Mouse (Mus musculus): ENCODE measurements around the gene Med19. TPM values are rescaled to one million over a fixed set of nuclear protein-coding genes. Genes with fewer than 3 reads are reported as not detected.

The Med19 gene
- polyA plus RNA-seq, 1 experiment from 2014 or later = 55.4 TPM

DNA sequence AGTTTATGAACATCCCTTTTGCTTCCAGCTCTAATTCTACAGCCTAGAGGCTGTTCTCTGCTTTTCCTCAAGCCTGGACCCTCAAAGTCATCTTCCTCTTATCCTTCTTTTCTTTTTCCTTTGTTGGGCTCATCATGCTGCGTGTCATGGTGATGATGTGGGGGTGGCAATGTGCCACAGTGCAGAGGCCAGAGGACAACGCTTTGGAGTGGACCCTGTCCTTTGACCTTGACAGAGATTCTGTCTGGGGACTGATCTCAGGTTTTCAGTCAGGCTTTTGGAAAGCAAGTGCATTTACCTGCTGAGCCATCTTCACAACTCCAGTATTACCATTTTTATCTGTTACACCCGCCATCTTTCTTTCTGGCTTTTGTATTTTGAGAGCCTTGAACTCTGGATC, 53.0 kb downstream of the Med19 start:
- Histone ChIP-seq H3K4me1 (ENCODE audit: control insufficient read depth, insufficient read depth, low read length) (peaks cover 12% of the 10 kb centered on the region), H3K4me3 (ENCODE audit: low read depth, low read length) (no peak overlapping the region), H3K4me2 (ENCODE audit: low read depth, severe bottlenecking) (no peak overlapping the region), H3K9me3 (ENCODE audit: control insufficient read depth, low read length) (no peaks in the 10 kb centered on the region), H3K27ac (replicated peaks; ENCODE audit: low read depth, low read length) (no peak overlapping the region), H3K36me3 (ENCODE audit: control insufficient read depth, insufficient read depth, low read length) (no peaks in the 10 kb centered on the region; the same call in 1 of the 2 replicates), H3K9ac (ENCODE audit: low read length) (no peak overlapping the region), H3K27me3 (ENCODE audit: control insufficient read depth, insufficient read depth, low read length) (no peaks in the 10 kb centered on the region)
- DNase-seq (ENCODE audit: low spot score) = no peak
- 80% methylated on average over 3 of the region's 3 CpGs for WGBS
- no peak for ATAC-seq (ENCODE audit: insufficient number of reproducible peaks, low FRiP score, low TSS enrichment, low read depth)

DNA sequence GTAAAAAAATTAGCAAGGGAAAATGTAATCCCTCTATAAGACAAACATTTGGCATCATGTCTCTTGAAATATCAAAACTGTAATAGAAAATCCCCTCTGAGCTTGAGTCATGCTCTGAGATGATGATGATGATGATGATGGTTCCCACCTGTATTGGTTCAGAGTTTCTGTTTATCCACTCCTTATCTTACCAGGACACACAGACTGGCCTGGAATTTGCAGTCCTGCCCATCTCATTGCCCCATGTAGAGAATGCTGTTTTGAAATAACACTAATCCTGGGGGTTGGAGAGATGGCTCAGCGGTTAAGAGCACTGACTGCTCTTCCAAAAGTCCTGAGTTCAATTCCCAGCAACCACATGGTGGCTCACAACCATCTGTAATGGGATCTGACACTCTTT, 54.2 kb downstream of the Med19 start:
- ATAC-seq (ENCODE audit: insufficient number of reproducible peaks, low FRiP score, low TSS enrichment, low read depth) (no peak), DNase-seq (ENCODE audit: low spot score) (no peak)
- Histone ChIP-seq H3K4me1 (ENCODE audit: control insufficient read depth, insufficient read depth, low read length) (peaks cover 22% of the 10 kb centered on the region), H3K27ac (replicated peaks; ENCODE audit: low read depth, low read length) (no peak overlapping the region), H3K36me3 (ENCODE audit: control insufficient read depth, insufficient read depth, low read length) (no peaks in the 10 kb centered on the region; the same call in 1 of the 2 replicates), H3K9me3 (ENCODE audit: control insufficient read depth, low read length) (no peaks in the 10 kb centered on the region), H3K4me3 (ENCODE audit: low read depth, low read length) (no peak overlapping the region), H3K9ac (ENCODE audit: low read length) (no peak overlapping the region), H3K27me3 (ENCODE audit: control insufficient read depth, insufficient read depth, low read length) (no peaks in the 10 kb centered on the region), H3K4me2 (ENCODE audit: low read depth, severe bottlenecking) (no peak overlapping the region)
- 81% methylated on average over 1 of the region's 1 CpGs for WGBS

- Histone ChIP-seq H3K9me3 (ENCODE audit: control insufficient read depth, low read length) (no peaks in the 10 kb centered on the region), H3K27ac (replicated peaks; ENCODE audit: low read depth, low read length) (0 out of 2 replicates have a peak within 1 kb of the TSS, but pooled peaks have one; percentile 37), H3K4me3 (ENCODE audit: low read depth, low read length) (peak within 1 kb of the TSS; percentile 44), H3K9ac (ENCODE audit: low read length) (peak within 1 kb of the TSS; percentile 60), H3K4me1 (ENCODE audit: control insufficient read depth, insufficient read depth, low read length) (peaks cover 33% of the 10 kb centered on the region), H3K36me3 (ENCODE audit: control insufficient read depth, insufficient read depth, low read length) (no peaks in the 10 kb centered on the region; the same call in 1 of the 2 replicates), H3K27me3 (ENCODE audit: control insufficient read depth, insufficient read depth, low read length) (no peaks in the 10 kb centered on the region), H3K4me2 (ENCODE audit: low read depth, severe bottlenecking) (peak within 1 kb of the TSS; percentile 59)
- peak; percentile 33 for ATAC-seq (ENCODE audit: insufficient number of reproducible peaks, low FRiP score, low TSS enrichment, low read depth)
- peak; percentile 59 for DNase-seq (ENCODE audit: low spot score)
- WGBS = 3% methylated on average over 8 of the region's 8 CpGs
Measured at GRCm38 (mm10) chr2:84733579-84734300, 55.5 kb downstream of the Med19 start, which contains the start of gene Ypel4. Gene Ypel4, plus strand, starts transcription at chr2:84734058.

GRCm38 (mm10) chr2:84734351-84734864, 56.2 kb downstream of the Med19 start:
- ATAC-seq (ENCODE audit: insufficient number of reproducible peaks, low FRiP score, low TSS enrichment, low read depth) (peak; percentile 19; the same call in 1 of the 2 replicates), DNase-seq (ENCODE audit: low spot score) (peak; percentile 73)
- H3K4me2 ChIP-seq (ENCODE audit: low read depth, severe bottlenecking) = peak overlapping the region; percentile 59
- H3K4me1 ChIP-seq (ENCODE audit: control insufficient read depth, insufficient read depth, low read length) = peaks cover 34% of the 10 kb centered on the region
- peak overlapping the region; percentile 44 for H3K4me3 ChIP-seq (ENCODE audit: low read depth, low read length)
- H3K27ac ChIP-seq (replicated peaks; ENCODE audit: low read depth, low read length) = 0 out of 2 replicates have a peak overlapping the region, but pooled peaks have one; percentile 37
- H3K9ac ChIP-seq (ENCODE audit: low read length) = peak overlapping the region; percentile 60
- WGBS = under 1% methylated on average over 11 of the region's 11 CpGs
- no peaks in the 10 kb centered on the region for H3K27me3 ChIP-seq (ENCODE audit: control insufficient read depth, insufficient read depth, low read length)
- H3K36me3 ChIP-seq (ENCODE audit: control insufficient read depth, insufficient read depth, low read length) = no peaks in the 10 kb centered on the region; the same call in 1 of the 2 replicates
- H3K9me3 ChIP-seq (ENCODE audit: control insufficient read depth, low read length) = no peaks in the 10 kb centered on the region

DNA sequence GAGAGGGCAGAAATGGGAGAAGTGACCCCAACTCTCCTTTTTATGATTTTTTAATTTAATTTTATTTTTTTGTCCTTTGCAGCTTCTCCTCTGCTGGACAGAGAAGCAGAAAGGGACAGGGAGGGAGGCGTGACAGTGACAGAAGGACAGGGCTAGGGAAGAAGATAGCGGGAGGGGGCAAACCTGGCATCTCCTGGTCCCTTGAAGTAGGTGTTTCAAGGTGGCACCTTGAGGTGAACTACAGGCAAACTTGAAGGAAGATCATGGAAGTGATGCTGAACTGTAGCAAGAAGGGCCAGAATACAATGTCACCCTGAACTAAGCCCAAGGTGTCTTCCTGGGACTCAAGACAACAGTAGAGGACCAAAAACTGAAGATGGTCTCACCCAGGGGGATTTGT, 56.7 kb downstream of the Med19 start:
- Histone ChIP-seq H3K36me3 (ENCODE audit: control insufficient read depth, insufficient read depth, low read length) (no peaks in the 10 kb centered on the region; the same call in 1 of the 2 replicates), H3K4me3 (ENCODE audit: low read depth, low read length) (peak overlapping the region; percentile 44), H3K9ac (ENCODE audit: low read length) (peak overlapping the region; percentile 60), H3K4me1 (ENCODE audit: control insufficient read depth, insufficient read depth, low read length) (peaks cover 34% of the 10 kb centered on the region), H3K27me3 (ENCODE audit: control insufficient read depth, insufficient read depth, low read length) (no peaks in the 10 kb centered on the region), H3K4me2 (ENCODE audit: low read depth, severe bottlenecking) (peak overlapping the region; percentile 59), H3K9me3 (ENCODE audit: control insufficient read depth, low read length) (no peaks in the 10 kb centered on the region), H3K27ac (replicated peaks; ENCODE audit: low read depth, low read length) (no peak overlapping the region)
- DNase-seq (ENCODE audit: low spot score) = no peak
- no peak for ATAC-seq (ENCODE audit: insufficient number of reproducible peaks, low FRiP score, low TSS enrichment, low read depth)
- 0% methylated on average over 2 of the region's 2 CpGs for WGBS

DNA sequence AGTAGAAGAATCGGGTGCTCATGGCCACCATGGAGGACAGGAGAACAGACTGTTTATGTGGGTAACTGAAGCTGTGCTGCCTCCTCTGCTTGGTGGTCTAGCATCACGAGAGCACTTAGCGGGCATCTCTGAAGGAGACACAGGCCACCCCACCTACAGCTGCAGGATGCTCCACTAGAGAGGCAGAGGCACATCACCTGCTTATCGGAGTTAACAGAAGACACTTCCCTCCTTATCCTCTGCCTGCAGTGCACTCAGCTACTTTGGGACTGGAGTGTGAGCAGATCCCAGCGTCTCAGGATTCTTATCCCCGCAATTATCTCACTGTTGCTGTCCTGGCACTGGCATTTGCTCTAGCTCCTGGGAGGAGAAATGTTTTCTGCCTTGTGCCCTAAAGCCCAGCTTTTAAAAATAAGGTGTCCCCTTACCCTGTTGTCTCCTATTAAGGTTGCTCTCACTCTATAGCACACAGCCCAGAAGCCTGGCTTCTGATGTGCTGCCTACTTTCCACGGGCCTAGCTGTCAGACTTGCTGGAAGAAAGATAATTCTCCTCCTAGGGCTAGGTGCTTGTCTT, 57.2 kb downstream of the Med19 start:
- Histone ChIP-seq H3K4me3 (ENCODE audit: low read depth, low read length) (peak overlapping the region; percentile 44; the same call in 1 of the 2 replicates), H3K27ac (replicated peaks; ENCODE audit: low read depth, low read length) (no peak overlapping the region), H3K27me3 (ENCODE audit: control insufficient read depth, insufficient read depth, low read length) (no peaks in the 10 kb centered on the region), H3K4me2 (ENCODE audit: low read depth, severe bottlenecking) (peak overlapping the region; percentile 59), H3K9ac (ENCODE audit: low read length) (no peak overlapping the region), H3K36me3 (ENCODE audit: control insufficient read depth, insufficient read depth, low read length) (no peaks in the 10 kb centered on the region; the same call in 1 of the 2 replicates), H3K9me3 (ENCODE audit: control insufficient read depth, low read length) (no peaks in the 10 kb centered on the region), H3K4me1 (ENCODE audit: control insufficient read depth, insufficient read depth, low read length) (peaks cover 39% of the 10 kb centered on the region)
- WGBS = 23% methylated on average over 7 of the region's 7 CpGs
- no peak for DNase-seq (ENCODE audit: low spot score)
- ATAC-seq (ENCODE audit: insufficient number of reproducible peaks, low FRiP score, low TSS enrichment, low read depth) = no peak

- Histone ChIP-seq H3K27me3 (ENCODE audit: control insufficient read depth, insufficient read depth, low read length) (no peaks in the 10 kb centered on the region), H3K4me3 (ENCODE audit: low read depth, low read length) (0 out of 2 replicates have a peak overlapping the region, but pooled peaks have one; percentile 1), H3K4me1 (ENCODE audit: control insufficient read depth, insufficient read depth, low read length) (peaks cover 48% of the 10 kb centered on the region), H3K36me3 (ENCODE audit: control insufficient read depth, insufficient read depth, low read length) (no peaks in the 10 kb centered on the region; the same call in 1 of the 2 replicates), H3K4me2 (ENCODE audit: low read depth, severe bottlenecking) (peak overlapping the region; percentile 27), H3K9ac (ENCODE audit: low read length) (peak overlapping the region; percentile 34), H3K9me3 (ENCODE audit: control insufficient read depth, low read length) (no peaks in the 10 kb centered on the region), H3K27ac (replicated peaks; ENCODE audit: low read depth, low read length) (peak overlapping the region; percentile 44; the same call in 1 of the 2 replicates)
- ATAC-seq (ENCODE audit: insufficient number of reproducible peaks, low FRiP score, low TSS enrichment, low read depth) (no peak), DNase-seq (ENCODE audit: low spot score) (peak; percentile 58)
- WGBS = 8% methylated on average over 27 of the region's 27 CpGs
Measured at GRCm38 (mm10) chr2:84736312-84737161, 58.3 kb downstream of the Med19 start.
